Mouse (Mus musculus) midbrain, embryonic 12.5 days (tissue): ENCODE results near the gene Defa21. TPM values are rescaled to one million over a fixed set of nuclear protein-coding genes. Genes with fewer than 3 reads are reported as not detected.

Source experiments
- polyA plus RNA-seq: library from polyadenylated mRNA; unstranded; fragments of >200 nt; fragmentation: Nextera tagmentation; extraction: Ambion mirVana; gene quantifications from 2 replicates; pipeline ENCODE4 v1.2.1, GENCODE M21; 2016

Defa21 gene
- polyA plus RNA-seq, 1 experiment from 2014 or later = not detected

Other genes with a start within 250 kb of the Defa21 start
- gene Defb33, start 132.9 kb upstream of the Defa21 start, polyA plus RNA-seq = not detected in 2 replicates
- gene Gm15056, start 122.9 kb upstream of the Defa21 start, polyA plus RNA-seq = not detected in 2 replicates
- not detected in 2 replicates for gene Gm6040, start 103.5 kb upstream of the Defa21 start, polyA plus RNA-seq
- gene AY761185, start 80.8 kb upstream of the Defa21 start, polyA plus RNA-seq = not detected in 2 replicates
- gene Defa23, start 29.5 kb downstream of the Defa21 start, polyA plus RNA-seq = not detected in 2 replicates
- not detected in 2 replicates for gene Defa35, start 39.5 kb downstream of the Defa21 start, polyA plus RNA-seq
- gene Defa25, start 58.9 kb downstream of the Defa21 start, polyA plus RNA-seq = not detected in 2 replicates
- gene Gm14851, start 70.5 kb downstream of the Defa21 start, polyA plus RNA-seq = not detected in 2 replicates
- not detected in 2 replicates for gene Defa30, start 109.1 kb downstream of the Defa21 start, polyA plus RNA-seq
- not detected in 2 replicates for gene Defa22, start 136.7 kb downstream of the Defa21 start, polyA plus RNA-seq
- gene Defa31, start 166.1 kb downstream of the Defa21 start, polyA plus RNA-seq = not detected in 2 replicates
- not detected in 2 replicates for gene Gm15293, start 176.0 kb downstream of the Defa21 start, polyA plus RNA-seq
- gene Gm15292, start 224.2 kb downstream of the Defa21 start, polyA plus RNA-seq = not detected in 2 replicates